Mouse (Mus musculus): ENCODE results near the gene Elovl6. TPM values are rescaled to one million over a fixed set of nuclear protein-coding genes. Genes with fewer than 3 reads are reported as not detected.

The Elovl6 gene
- total RNA-seq, 1 experiment from 2014 or later, result 6.5 TPM

DNA sequence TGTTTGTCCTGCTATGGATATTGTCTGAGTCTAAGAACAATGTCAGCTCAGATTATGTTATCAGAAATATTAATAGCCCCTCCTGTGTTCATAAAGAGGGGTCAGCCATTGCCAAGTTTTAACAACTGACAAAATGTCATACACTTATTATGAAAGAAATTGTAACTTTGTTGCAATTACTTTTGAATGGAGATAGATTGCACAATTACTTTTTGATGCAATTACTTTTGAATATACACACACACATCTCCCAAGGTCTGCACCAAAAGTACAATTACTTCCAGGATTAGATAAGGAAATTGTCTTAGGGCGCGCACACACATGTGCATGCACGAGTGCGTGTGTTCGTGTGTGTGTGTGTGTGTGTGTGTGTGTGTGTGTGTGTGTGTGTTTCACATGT, 90.5 kb downstream of the Elovl6 start:
- no peak for ATAC-seq (replicated peaks; ENCODE audit: insufficient number of reproducible peaks, low FRiP score, low TSS enrichment, poor library complexity, severe bottlenecking)

DNA sequence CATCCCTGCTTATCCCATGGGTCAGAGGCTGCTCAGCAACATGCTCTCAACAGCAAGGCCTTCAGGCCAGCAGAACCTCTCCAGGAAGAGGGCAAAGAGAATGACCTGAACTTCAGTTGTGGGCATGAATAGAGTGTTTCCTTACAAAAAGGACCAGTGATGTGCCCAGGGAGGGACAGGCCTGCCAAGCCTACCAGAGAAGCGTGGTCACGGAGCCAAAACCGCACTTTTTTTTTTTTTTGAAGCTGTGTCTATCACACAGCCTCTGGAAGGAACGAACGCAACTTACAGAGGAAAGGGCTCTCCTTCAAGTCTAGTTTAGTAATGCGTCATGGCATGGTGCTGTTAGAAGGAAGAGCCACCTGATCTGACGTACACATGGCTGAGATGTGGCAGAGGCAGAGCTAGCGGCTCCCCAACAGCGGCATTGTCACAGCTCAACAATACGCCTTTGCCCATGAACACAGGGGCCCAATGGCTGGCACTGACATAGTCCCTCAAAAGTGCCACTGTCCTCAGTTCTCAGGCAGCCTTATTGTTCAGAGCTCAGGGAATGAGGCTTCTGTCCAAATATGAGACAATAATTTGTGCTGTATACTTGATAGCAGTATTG, 92.1 kb downstream of the Elovl6 start:
- ATAC-seq (replicated peaks; ENCODE audit: insufficient number of reproducible peaks, low FRiP score, low TSS enrichment, poor library complexity, severe bottlenecking), result no peak

DNA sequence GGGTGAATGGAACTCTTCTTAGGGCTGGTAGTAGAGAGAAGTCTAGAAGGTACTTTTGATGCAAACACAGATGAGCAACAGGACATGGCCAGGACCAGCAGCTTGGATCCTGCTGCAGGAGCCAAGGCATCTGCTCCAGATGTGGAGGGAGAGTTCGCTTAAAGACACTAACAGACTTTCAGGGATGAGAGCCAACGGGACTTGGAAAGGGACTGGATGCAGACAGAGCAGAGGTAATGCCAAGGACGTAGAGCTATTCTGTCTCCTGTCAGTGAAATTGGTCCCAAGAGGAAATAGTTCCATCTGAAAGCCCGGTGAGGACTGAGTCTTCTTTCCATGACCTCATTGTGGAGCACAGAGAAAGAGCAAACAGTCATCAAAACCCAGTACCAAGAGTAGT, 95.1 kb downstream of the Elovl6 start:
- ATAC-seq (replicated peaks; ENCODE audit: insufficient number of reproducible peaks, low FRiP score, low TSS enrichment, poor library complexity, severe bottlenecking), result no peak

DNA sequence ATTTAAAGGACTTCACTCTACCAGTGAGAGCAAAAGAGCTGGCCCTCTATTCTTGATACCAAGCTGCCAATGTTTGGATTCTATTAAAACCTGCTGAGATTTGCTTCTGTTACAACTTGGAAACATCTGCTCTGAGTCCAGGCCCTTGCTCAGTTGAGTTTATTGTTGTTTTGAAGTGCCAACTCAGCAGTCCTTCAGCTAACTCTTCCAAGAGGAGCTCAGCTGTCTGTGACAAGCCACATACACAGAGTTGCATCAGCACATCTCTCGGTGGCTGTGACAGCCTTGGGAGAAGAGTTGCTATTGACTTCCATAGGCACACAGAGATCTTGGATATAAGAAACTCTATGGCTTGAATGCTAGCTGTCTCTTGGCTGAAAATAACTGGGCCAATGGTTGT, 98.9 kb downstream of the Elovl6 start:
- ATAC-seq (replicated peaks; ENCODE audit: insufficient number of reproducible peaks, low FRiP score, low TSS enrichment, poor library complexity, severe bottlenecking), result no peak

DNA sequence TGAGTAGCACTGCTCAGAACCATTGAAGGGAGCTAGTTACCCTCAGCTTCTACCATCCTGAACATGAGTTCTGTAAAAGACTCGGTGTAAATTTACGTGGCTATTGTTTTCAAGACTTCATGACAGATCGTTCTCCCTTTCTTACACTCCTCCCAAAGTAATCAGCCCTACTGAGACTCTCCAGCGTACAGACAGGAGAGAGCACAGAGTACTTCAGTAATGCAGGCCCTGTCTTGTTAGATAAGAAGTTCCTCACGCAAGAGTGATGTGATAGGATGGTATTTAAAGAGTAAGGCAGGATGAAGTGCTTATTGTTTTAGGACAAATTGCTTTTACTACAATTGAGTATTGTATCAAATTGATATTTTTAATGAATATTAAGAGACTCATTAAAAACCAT, 99.7 kb downstream of the Elovl6 start:
- ATAC-seq (replicated peaks; ENCODE audit: insufficient number of reproducible peaks, low FRiP score, low TSS enrichment, poor library complexity, severe bottlenecking), result no peak

DNA sequence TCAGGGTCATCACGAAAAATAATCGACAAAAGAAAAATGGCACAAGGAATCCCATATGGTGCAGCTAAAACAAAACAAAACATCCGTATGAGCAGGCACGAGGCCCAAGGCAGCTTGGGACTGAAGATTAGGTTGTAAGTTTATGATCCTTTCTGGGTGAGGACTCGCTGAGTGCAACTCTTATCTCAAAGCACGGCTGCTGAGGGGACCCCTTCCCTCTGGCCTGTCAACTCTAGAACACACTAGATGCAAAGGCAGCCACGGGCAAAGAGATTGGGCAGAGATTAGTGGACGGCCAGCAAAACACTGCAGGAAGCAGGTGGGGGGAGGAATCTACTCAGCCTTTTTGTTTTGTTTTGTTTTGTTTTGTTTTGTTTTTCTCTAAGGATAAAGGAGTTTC, 101.4 kb downstream of the Elovl6 start:
- ATAC-seq (replicated peaks; ENCODE audit: insufficient number of reproducible peaks, low FRiP score, low TSS enrichment, poor library complexity, severe bottlenecking), result no peak

DNA sequence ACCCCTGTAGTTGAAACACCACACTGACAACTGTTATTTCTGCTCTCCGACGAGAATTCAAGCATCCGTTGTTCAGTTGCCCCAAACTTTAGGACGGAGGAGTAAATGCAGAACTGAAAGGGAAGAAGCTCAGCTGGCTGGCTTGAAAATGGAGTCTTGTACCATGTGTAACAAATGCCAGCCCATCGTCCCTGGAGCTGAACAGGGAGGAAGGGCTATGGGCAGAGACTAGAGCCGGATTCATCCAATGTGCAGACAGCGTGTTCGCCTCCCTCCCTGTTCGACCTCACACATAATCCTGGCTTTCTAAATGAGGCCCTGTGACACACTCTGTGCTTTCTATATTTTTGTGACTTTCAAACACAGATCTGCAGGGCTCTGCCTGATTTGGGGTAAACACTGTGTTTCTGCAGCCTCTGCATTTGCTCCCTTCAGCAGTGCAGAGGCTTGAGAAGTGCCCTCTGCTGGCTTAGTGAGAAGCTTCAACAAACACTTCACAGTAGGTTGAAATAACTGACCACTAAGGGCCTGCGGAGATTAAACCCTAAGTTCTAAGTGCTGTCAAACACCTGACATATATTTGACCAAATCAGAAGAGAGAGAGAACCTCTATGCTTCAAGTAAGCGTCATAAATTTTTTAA, 102.2 kb downstream of the Elovl6 start:
- no peak for ATAC-seq (replicated peaks; ENCODE audit: insufficient number of reproducible peaks, low FRiP score, low TSS enrichment, poor library complexity, severe bottlenecking)

DNA sequence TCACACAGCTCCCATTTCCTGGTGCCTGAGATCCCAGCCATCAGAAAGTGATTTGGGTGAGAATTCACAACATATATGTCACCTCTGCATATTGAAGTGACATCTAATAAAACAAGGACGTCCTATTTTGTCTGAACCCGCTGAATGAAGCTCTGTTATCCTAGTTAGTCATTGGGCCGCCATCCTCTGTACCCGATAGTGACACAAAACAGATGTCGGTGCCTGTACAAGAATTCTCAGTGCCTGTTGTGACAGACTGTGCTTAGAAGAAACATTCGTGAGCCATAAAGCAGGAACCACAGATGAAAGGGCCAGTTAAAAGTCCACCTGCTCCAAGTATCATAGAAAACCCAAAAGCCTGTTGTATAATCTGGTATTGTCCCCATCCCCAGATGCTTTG, 105.3 kb downstream of the Elovl6 start:
- ATAC-seq (replicated peaks; ENCODE audit: insufficient number of reproducible peaks, low FRiP score, low TSS enrichment, poor library complexity, severe bottlenecking), result no peak

DNA sequence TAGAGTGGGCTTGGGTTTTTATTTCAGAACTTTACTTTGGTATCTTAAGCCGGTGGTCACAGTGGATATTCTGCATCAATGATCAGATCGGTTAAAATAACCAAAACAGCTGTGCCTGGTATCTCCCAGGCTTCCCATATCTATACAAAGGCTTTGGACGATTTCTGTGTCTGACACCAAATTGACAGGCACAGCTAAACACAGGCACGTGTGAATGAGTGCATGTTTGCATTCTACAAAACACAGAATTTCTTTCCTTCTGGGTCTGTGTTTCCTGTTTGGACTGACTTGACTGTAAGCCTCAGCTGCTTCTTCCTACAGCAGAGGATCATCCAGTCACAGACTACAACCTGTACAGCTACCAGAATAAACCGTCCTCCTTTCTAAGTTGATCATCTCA, 107.5 kb downstream of the Elovl6 start:
- ATAC-seq (replicated peaks; ENCODE audit: insufficient number of reproducible peaks, low FRiP score, low TSS enrichment, poor library complexity, severe bottlenecking), result no peak

DNA sequence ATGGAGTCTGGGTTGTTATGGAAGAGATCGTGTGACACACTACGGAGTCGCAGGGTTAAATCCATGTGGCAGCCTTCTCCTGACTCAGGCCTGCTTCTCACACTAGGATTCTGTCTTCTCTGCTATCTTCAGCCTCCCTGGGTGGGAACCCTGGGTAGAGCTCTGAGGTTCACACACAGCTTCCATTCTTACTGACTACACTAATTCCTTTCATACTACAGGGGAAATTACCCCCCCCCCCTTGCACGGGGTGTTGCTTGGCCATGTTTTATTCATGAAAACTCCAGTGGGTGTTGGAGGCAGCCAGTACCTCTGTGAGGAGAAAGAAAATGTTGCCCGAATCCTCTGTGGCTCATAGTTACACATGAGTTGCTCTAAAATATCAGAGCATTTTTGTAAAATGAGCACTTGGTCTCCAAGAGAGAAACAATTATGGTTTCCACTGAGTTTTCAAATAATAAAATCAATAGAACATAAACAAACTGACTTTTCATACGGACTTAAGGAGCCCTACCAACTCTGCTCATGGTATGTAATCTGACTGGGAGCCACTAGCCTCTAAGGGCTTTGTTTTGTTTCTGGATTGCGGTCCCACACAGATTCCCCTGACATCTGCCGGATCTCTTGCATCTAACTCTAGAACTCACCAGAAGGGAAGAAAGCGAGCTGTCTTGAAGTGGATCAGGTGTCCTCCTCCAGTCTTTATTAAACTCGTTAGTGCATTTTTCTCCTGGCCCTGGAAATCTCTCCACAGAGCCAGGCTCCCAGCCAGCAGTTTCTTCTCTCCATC, 108.3 kb downstream of the Elovl6 start:
- ATAC-seq (replicated peaks; ENCODE audit: insufficient number of reproducible peaks, low FRiP score, low TSS enrichment, poor library complexity, severe bottlenecking), result no peak

DNA sequence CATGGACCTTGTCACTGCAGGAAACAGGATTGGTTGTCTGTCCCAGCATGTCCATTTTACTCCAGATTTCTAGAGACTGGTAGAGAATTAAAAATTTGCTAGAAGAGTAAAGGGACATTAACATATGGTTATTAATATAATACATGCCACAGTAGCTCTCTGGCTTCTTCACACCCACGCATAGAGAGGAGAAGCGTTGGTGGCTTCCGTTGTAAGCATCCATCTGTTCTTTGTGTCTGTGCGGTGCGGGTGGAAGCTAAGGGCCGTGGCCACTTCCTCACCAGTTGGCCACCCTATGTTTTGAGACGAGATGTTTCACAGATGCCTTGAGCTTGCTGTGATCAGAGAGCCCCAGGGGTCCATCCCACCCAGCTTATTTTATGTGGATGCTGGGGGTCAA, 109.5 kb downstream of the Elovl6 start:
- ATAC-seq (replicated peaks; ENCODE audit: insufficient number of reproducible peaks, low FRiP score, low TSS enrichment, poor library complexity, severe bottlenecking), result no peak

DNA sequence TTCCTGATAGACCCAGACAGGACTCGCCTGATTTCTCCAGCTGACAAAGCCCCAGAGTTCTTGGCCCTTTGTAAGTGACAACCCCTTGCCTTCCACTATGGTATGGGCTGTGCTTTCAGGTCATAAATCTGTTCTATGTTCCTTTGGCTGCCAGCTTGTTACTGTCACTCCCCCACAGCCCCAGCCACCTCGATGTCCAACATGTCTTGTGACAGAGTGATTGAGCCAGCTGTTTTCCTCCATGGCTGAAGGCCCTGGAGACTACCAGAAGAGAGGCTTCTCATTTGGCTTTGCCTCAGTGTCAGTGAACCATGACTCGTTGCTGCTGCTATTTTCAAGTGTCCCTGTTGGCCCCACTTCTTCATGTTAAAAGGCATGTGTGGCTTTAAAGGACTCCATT, 113.3 kb downstream of the Elovl6 start:
- no peak for ATAC-seq (replicated peaks; ENCODE audit: insufficient number of reproducible peaks, low FRiP score, low TSS enrichment, poor library complexity, severe bottlenecking)

DNA sequence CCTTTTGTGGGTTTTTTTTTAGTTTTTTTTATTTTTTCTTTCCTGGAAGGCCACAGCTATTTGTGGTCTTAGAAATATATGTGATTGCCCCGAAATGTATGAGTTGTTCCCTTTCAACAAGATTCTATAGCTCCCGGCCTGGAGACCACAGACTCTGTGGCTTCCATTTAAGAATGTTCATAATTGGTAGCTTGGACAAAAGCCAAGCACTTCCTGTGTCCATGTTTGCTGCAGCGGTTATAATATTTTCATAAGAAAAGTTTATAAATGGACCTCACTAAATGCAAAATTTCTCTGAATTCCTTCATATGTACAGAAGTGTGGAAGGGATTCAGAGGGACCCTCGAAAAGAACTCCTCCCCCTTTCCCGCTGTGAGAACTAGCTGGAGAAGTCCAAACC, 114.6 kb downstream of the Elovl6 start:
- no peak for ATAC-seq (replicated peaks; ENCODE audit: insufficient number of reproducible peaks, low FRiP score, low TSS enrichment, poor library complexity, severe bottlenecking)

DNA sequence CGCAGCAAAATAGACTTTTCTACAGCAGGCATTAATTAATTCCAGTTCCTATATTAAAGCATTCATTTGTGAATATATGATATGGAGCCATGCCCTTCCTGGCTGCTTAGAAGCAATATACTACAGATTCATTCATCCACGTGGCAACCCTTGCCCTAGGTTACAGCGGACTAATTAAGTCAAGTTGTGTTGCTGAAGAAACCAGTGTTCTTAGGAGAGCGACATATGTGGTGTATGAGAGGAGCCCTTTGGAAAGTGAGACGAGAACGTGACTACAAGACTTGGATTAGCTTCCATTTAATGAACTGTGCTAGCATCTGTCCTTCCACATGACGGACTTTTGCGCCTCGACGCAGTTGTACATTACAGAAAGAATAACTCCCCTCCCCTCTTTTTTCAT, 115.2 kb downstream of the Elovl6 start:
- no peak for ATAC-seq (replicated peaks; ENCODE audit: insufficient number of reproducible peaks, low FRiP score, low TSS enrichment, poor library complexity, severe bottlenecking)

DNA sequence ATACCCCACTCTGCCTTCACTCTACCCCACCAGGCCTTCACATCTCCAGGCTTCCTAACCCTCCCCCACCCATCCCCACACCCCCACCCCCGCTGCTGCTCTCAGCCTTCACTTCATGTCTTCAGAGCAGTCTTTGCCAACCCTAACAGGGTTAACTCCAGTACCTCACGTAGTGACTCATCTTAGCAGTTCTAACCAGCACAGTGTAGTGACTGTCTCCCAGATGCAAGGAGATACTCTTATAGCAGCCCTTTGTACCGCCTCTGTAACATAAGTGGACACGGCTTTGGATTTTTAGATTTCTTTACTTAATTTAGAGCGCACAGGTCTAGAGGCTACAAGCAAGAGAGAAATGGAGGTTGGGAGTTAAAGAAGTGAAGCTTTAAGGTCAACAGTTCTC, 116.4 kb downstream of the Elovl6 start:
- no peak for ATAC-seq (replicated peaks; ENCODE audit: insufficient number of reproducible peaks, low FRiP score, low TSS enrichment, poor library complexity, severe bottlenecking)

DNA sequence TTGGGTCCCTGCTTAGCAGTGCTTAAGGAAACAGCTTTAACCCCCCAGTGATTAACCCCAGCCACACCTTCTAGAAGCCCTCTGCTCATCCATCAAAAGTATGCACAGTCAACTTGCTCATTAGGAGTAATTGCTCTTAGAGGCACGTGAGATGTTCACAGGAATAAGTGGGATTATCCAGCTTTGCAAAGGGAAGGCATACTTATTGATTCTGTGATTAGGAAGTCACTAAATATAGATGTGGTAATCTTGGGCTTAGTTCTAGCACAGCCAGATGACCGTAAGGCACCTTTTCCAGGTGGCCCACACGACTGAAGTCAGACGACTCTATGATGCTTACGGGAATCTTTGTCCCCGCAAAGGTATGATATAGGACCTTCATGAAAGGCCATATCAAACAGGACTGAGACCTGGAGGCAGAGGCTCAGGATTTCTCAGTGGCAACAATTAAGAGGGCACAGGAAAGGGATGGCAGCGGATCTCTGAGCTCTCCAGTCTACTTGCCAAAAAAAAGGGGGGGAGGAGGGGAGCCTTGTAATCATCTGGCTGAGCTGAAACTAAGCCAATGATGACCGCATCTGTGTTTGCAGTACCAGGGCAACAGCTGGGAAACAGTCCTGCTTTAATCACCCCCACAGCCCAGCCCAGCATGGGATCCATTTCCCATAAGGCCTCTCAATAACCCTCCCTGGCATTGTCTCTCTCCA, 117.6 kb downstream of the Elovl6 start:
- ATAC-seq (replicated peaks; ENCODE audit: insufficient number of reproducible peaks, low FRiP score, low TSS enrichment, poor library complexity, severe bottlenecking), result no peak

DNA sequence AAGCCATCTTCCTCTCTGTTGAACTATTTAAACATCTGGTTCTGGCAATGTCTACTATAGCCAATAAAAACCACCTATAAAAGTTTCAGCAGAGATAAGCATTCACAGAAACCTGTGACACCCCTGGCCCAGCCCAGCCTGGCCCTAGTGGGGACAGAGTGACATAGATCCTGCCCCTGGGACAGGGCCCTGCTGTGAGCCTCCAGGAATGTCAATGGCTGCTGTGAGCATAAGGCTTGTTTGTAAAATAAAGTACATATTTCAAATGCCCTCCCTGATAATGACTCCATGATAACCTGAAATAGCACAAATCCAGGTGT, 118.1 kb downstream of the Elovl6 start:
- no peak for ATAC-seq (replicated peaks; ENCODE audit: insufficient number of reproducible peaks, low FRiP score, low TSS enrichment, poor library complexity, severe bottlenecking)

DNA sequence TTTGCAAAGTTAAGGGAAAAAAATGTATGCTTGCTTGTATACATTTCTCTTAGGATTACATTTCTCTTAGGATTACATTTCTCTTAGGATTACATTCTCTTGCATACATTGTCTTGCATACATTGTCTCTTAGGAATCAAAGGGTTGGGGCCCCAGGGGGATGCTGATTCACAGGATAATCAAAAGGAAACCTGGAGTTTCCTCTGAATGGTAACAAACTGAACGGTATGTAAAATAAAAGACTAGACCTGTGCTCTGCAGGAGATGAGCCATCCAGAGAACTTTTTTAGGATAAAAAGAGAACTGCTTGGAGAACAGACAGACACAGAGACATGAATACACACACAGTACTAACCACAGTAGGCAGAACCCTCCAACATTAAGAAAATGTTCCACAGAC, 118.8 kb downstream of the Elovl6 start:
- no peak for ATAC-seq (replicated peaks; ENCODE audit: insufficient number of reproducible peaks, low FRiP score, low TSS enrichment, poor library complexity, severe bottlenecking)

DNA sequence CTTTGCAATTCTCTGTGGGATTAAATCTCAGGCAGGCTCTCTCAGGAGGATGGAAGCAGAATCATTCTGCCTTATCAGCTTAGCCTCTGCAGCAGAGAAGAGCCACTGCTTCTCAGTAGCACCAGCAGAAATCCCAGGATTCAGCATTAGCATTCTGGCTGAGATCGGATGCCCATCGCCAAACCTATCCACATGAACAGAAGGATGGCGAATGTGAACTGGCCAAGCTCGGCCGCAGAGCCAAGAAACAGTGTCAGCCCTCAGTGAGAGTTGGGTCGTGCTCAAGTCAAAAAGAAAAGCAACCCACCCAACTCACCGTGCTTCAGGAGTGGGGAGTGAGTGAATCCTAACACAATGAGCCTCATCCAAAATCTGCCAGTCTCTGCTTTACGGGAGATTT, 119.6 kb downstream of the Elovl6 start:
- ATAC-seq (replicated peaks; ENCODE audit: insufficient number of reproducible peaks, low FRiP score, low TSS enrichment, poor library complexity, severe bottlenecking), result no peak

DNA sequence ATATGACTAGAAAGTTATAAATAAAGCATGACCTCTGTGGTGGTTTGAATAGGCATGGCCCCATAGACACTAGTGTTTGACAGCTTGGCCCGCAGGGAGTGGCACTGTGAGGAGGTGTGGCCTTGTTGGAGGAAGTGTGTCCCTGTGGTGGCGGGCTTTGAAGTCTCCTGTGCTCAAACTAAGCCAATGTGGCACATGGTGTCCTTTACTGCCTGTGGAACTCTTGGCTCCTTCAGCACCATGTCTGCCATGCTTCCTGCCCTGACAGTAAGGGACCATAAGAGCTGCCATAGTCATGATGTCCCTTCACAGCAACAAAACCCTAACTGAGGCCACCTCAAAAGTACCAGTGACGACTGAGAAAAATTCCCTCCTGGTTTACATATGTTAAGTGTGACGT, 120.3 kb downstream of the Elovl6 start:
- no peak for ATAC-seq (replicated peaks; ENCODE audit: insufficient number of reproducible peaks, low FRiP score, low TSS enrichment, poor library complexity, severe bottlenecking)

All from monocyte, adult 5-6 weeks (primary cell).